Mouse (Mus musculus) CD4-positive helper T cell, adult 2 months (primary cell): Measurements from ENCODE around the gene Higd1a.

Source experiments
- DNase-seq: peaks from one replicate; pipeline ENCODE4 v3.0.0-alpha.2; 2012; ENCODE audit warnings: low read depth, missing footprints, low spot score

The Higd1a gene

DNA sequence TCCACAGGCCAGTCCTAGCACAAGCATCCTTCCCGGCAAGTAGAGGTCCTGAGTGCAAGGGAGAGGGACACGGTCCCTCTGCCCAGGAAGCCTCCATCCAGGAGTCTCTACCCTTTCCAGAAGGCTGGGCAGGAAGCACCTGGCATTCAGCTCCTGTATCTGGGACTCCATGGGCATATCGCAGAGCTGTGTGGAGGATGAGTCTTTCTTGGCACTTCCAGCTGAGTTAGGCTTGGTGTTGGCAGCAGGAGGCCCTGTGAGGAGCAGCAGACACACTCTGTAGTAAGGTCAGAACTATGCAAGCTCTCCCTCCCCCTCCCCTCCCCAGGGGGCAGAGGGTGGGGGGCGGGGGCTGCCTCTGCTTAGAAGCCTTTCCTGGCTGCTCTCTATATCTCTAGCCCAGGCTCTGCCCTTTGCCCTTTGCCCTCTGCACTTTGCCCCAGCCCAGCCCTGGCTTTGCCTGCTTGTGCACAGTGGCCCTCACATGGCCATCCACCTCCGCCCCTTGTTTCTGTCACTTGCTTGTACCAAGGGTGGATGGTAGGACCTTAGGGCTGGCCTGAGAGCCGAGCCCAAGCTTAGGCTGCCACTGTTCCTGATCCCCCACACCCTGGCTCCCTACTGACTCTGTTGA, 59.2 kb downstream of the Higd1a start:
- no peak for DNase-seq
